Mouse (Mus musculus) liver, embryonic 15.5 days (tissue): ENCODE measurements around the gene Retreg3. TPM values are rescaled to one million over a fixed set of nuclear protein-coding genes. Genes with fewer than 3 reads are reported as not detected.
"Not testable (repeated sequence)": the region's sequence is repeated elsewhere in the genome, so short reads cannot be mapped to it uniquely, and the experiment has no call there.

Source experiments
- ATAC-seq: fragments of 200-750 bp; cut with Nextera tagmentation; 2 replicates; pipeline ENCODE4 v1.8.0; 2017; ENCODE audit warnings: moderate number of reproducible peaks, mild to moderate bottlenecking, moderate library complexity; ENCODE audit not compliant: insufficient read depth
- H3K27ac ChIP-seq: fragments of 300-500 bp; sonication (generic); replicated peaks from 2 replicates; pipeline ENCODE4 v1.5.1; 2015; ENCODE audit warnings: mild to moderate bottlenecking, inconsistent platforms
- H3K27me3 ChIP-seq: fragments of 300-500 bp; sonication (generic); 2 replicates; pipeline ENCODE4 v1.6.1; 2015; ENCODE audit warnings: mild to moderate bottlenecking, inconsistent platforms
- H3K36me3 ChIP-seq: fragments of 300-500 bp; sonication (generic); replicated peaks from 2 replicates; pipeline ENCODE4 v1.6.1; 2015; ENCODE audit warnings: moderate library complexity, mild to moderate bottlenecking, inconsistent platforms
- H3K4me1 ChIP-seq: fragments of 300-500 bp; sonication (generic); replicated peaks from 2 replicates; pipeline ENCODE4 v1.6.1; 2015; ENCODE audit warnings: inconsistent platforms
- H3K4me2 ChIP-seq: fragments of 300-500 bp; sonication (generic); 2 replicates; pipeline ENCODE4 v1.6.1; 2015; ENCODE audit warnings: moderate library complexity, mild to moderate bottlenecking, inconsistent platforms
- H3K4me3 ChIP-seq: fragments of 300-500 bp; sonication (generic); replicated peaks from 2 replicates; pipeline ENCODE4 v1.5.1; 2015; ENCODE audit warnings: mild to moderate bottlenecking, inconsistent platforms
- H3K9ac ChIP-seq: fragments of 300-500 bp; sonication (generic); 2 replicates; pipeline ENCODE4 v1.6.1; 2015; ENCODE audit warnings: moderate library complexity, mild to moderate bottlenecking, inconsistent platforms
- H3K9me3 ChIP-seq: fragments of 300-500 bp; sonication (generic); replicated peaks from 2 replicates; pipeline ENCODE4 v1.6.1; 2016; ENCODE audit warnings: inconsistent platforms
- WGBS: fragments of 180-500 bp; shearing (Covaris S2); methylation state at CpG from one replicate; pipeline ENCODE4 v1.1.7; 2015; ENCODE audit warnings: mixed read lengths; ENCODE audit not compliant: insufficient replicate concordance; 5-methylcytosine and 5-hydroxymethylcytosine counted together
- polyA plus RNA-seq: library from polyadenylated mRNA; unstranded; fragments of >200 nt; fragmentation: Nextera tagmentation; extraction: Ambion mirVana; gene quantifications from 2 replicates; pipeline ENCODE4 v1.2.1, GENCODE M21; 2015

The Retreg3 gene
- polyA plus RNA-seq, 1 experiment from 2014 or later = 13.6 TPM

DNA sequence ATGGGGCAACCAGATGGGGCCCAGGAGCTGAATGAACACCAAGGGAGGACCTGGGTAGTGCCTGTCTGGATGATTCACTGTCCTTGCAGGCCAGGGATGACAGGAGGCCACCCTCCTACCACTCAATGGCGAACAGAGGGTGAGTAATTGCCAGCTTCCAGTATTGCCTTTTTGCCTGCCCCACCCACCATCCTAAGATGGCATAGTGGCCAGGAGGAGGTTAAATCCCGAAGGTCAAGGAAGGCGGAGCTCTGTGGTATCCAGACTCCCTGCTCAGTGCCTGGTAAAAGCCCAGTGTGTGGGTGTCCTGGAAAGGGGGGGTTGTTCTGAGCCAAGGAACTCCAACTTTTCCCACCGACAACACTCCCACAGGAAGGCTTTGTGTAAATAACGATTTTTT lies 42.6 kb upstream of the Retreg3 start:
- no peak overlapping the region for H3K27ac ChIP-seq
- 0 out of 2 replicates have a peak, but pooled peaks cover 4% of the 10 kb centered on the region for H3K36me3 ChIP-seq
- H3K4me3 ChIP-seq = no peak overlapping the region
- ATAC-seq = no peak
- no peaks in the 10 kb centered on the region for H3K9me3 ChIP-seq
- peaks cover 21% of the 10 kb centered on the region for H3K4me1 ChIP-seq
- WGBS = 45% methylated on average over 5 of the region's 5 CpGs
- no peak overlapping the region for H3K9ac ChIP-seq
- H3K4me2 ChIP-seq = no peak overlapping the region
- H3K27me3 ChIP-seq = peaks cover 97% of the 10 kb centered on the region

DNA sequence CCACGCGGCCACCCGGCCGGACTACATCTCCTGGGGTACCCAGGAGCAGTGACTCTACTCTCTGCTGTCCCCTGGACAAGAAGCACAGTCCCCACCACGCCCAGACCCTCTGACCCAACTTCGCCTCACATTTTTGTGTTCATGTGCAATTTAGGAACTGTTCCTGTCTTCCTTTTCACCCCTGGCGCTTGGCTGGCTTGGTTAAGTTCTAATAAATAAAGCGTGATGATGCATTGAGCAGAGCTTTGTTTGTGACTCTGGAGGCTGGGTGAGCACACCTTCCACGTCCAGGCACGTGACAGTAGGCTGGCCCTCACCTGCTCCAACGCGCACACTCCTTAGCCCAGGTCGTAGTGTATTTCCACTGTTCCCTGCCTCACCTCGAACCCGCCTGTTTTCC lies 41.9 kb upstream of the Retreg3 start:
- Histone ChIP-seq H3K36me3 (0 out of 2 replicates have a peak, but pooled peaks cover 4% of the 10 kb centered on the region), H3K27ac (no peak overlapping the region), H3K9ac (no peak overlapping the region), H3K27me3 (peaks cover 96% of the 10 kb centered on the region), H3K4me3 (no peak overlapping the region), H3K4me1 (peaks cover 21% of the 10 kb centered on the region), H3K4me2 (no peak overlapping the region), H3K9me3 (no peaks in the 10 kb centered on the region)
- WGBS = 70% methylated on average over 15 of the region's 15 CpGs
- no peak for ATAC-seq

DNA sequence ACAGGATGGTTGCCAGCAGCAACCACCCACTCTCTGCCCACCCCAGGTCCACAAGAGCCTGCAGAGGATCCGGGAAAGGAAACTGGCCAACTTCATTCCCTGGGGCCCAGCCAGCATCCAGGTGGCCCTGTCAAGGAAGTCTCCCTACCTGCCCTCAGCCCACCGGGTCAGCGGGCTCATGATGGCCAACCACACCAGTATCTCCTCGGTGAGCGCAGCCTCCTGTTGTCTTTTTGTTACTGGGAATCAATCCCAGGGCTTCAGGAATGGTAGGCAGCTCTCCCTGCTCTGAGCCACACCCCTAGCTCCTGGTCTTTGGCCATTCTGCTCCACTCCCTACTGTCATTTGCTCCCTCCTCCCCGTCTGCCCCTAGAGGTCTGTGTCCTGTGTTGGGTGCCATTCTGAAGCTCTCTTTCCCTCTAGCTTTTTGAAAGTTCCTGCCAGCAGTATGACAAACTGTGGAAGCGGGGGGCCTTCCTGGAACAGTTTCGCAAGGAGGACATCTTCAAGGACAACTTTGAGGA lies 41.4 kb upstream of the Retreg3 start:
- H3K9me3 ChIP-seq, H3K27ac ChIP-seq, ATAC-seq, H3K36me3 ChIP-seq, H3K4me3 ChIP-seq, H3K9ac ChIP-seq, H3K4me2 ChIP-seq: not testable (repeated sequence)
- Histone ChIP-seq H3K4me1 (peaks cover 22% of the 10 kb centered on the region), H3K27me3 (peaks cover 96% of the 10 kb centered on the region)
- WGBS = 53% methylated on average over 8 of the region's 8 CpGs

DNA sequence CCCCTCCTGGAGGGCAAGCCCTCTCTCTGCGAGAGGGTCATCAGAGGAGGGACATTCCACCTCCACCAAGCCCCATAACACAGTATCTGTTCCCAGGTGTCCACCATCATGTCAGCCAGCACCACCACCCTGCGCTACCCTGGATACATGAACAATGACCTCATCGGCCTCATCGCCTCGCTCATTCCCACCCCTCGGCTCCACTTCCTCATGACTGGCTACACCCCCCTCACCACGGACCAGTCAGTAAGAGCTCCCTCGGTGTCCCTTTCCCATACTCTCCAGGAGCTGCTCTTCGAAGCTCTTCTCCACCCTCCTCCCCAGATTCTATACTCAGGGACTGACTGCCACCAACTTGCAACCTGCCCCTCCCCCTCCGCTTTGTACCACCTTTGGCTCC lies 40.5 kb upstream of the Retreg3 start:
- H3K4me2 ChIP-seq, H3K9ac ChIP-seq, H3K36me3 ChIP-seq, H3K4me3 ChIP-seq, ATAC-seq, H3K9me3 ChIP-seq, H3K27ac ChIP-seq: not testable (repeated sequence)
- WGBS = 56% methylated on average over 10 of the region's 10 CpGs
- H3K4me1 ChIP-seq = peaks cover 24% of the 10 kb centered on the region
- peaks cover 96% of the 10 kb centered on the region for H3K27me3 ChIP-seq

DNA sequence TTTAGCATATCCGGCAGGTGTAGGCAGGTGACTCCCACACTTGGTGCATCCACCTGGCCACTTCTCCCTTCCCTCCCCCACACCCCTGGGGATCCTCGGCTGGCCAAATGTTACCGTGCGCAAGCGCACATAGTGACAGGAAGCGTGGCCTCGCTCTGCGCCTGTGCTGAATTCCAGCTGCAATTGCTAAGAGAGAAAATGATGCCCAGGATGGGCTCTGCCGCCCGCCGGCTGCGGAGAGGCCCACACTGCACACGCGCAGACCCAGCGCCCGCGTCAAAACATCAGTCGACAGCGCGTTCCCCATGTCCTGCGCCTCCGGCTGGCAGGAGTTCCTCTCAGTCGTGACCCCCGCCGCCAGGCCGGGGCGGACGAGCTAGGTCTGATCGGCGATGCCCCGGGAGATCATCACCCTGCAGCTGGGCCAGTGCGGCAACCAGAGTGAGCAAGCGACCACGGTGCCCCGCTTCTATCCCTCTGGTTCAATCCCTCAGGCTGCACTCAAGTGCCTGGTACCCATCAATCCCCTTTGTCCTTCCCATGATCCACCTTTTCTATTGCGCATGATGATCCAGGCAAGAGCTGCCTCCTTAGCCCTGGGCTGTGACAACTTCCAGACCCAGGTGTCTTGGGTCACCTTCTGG lies 36.2 kb upstream of the Retreg3 start, which contains the start of gene Tubg2:
Gene Tubg2 (plus strand): TSS at position 180 of the 644 bp plus-strand sequence.
- Histone ChIP-seq H3K4me2 (peak within 1 kb of the TSS; percentile 61), H3K9ac (no peak within 1 kb of the TSS), H3K9me3 (no peaks in the 10 kb centered on the region), H3K4me1 (peaks cover 6% of the 10 kb centered on the region; the same call in 1 of the 2 replicates), H3K27ac (no peak within 1 kb of the TSS), H3K27me3 (peaks cover 60% of the 10 kb centered on the region), H3K36me3 (no peaks in the 10 kb centered on the region), H3K4me3 (peak within 1 kb of the TSS; percentile 28)
- no peak for ATAC-seq
- WGBS = 3% methylated on average over 36 of the region's 36 CpGs

DNA sequence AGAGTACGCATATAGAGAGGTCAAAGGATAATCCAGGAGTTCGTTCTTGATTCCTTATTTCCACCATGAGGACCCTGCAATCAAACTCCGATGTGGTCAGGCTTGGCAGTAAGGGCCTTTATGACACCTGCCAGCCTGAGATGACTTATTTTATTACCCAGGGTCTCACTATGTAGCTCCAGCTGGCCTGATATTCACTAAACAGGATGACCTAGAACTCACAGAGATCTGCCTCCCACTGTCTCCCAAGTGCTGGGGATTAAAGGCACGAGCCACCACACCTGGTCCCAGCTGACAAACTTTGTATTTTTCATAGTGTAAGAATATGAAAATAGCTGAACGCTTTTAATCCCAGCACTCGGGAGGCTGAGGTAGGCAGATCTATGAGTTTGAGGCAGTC lies 35.5 kb upstream of the Retreg3 start:
- Histone ChIP-seq H3K4me2 (no peak overlapping the region), H3K4me3 (no peak overlapping the region), H3K9me3 (no peaks in the 10 kb centered on the region), H3K9ac (no peak overlapping the region), H3K27me3 (peaks cover 54% of the 10 kb centered on the region), H3K4me1 (peaks cover 6% of the 10 kb centered on the region; the same call in 1 of the 2 replicates), H3K36me3 (no peaks in the 10 kb centered on the region), H3K27ac (no peak overlapping the region)
- no peak for ATAC-seq
- WGBS = 63% methylated on average over 6 of the region's 6 CpGs

DNA sequence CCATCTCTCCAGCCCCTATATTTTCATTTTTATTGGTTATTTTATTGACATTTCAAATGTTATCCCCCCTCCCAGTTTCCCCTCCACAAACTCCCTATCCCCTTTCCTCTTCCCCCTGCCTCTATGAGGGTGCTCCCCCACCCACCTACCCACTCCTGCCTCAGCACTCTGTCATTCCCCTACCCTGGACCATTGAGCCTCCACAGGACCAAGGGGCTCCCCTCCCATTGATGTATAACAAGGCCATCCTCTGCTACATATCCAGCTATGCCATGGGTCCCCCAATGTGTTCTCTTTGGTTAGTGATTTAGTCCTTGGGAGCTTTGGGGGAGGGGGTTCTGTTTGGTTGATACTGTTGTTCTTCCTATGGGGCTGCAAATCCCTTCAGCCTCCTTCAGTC lies 35.0 kb upstream of the Retreg3 start:
- Histone ChIP-seq H3K4me3 (no peak overlapping the region), H3K27me3 (peaks cover 50% of the 10 kb centered on the region), H3K27ac (no peak overlapping the region), H3K4me1 (peaks cover 6% of the 10 kb centered on the region; the same call in 1 of the 2 replicates), H3K9me3 (no peaks in the 10 kb centered on the region), H3K9ac (no peak overlapping the region), H3K4me2 (no peak overlapping the region), H3K36me3 (no peaks in the 10 kb centered on the region)
- no peak for ATAC-seq

DNA sequence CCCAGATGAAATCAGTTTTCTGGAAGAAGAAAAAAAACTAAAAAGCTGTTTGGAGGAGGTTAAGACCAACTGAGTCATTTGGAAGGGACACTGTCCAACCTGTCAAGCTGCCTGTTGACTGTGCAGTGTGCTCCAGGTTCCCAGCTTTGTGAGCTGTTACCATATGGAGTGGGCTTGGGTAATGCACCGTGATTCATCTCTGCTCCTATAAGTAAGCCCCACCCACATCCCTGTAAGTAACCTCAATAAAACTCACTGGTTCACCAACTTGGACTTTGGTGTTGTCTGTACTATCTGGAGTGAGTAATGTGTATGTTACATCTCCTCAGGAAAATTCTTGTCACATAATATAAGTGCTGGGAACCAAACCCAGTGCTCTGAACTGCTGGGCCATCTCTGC lies 33.1 kb upstream of the Retreg3 start:
- Histone ChIP-seq H3K27me3 (peaks cover 32% of the 10 kb centered on the region), H3K9ac (no peak overlapping the region), H3K36me3 (no peaks in the 10 kb centered on the region), H3K4me1 (peaks cover 6% of the 10 kb centered on the region; the same call in 1 of the 2 replicates), H3K4me2 (no peak overlapping the region), H3K27ac (no peak overlapping the region), H3K4me3 (no peak overlapping the region), H3K9me3 (no peaks in the 10 kb centered on the region)
- ATAC-seq = no peak
- 68% methylated on average over 1 of the region's 1 CpGs for WGBS

DNA sequence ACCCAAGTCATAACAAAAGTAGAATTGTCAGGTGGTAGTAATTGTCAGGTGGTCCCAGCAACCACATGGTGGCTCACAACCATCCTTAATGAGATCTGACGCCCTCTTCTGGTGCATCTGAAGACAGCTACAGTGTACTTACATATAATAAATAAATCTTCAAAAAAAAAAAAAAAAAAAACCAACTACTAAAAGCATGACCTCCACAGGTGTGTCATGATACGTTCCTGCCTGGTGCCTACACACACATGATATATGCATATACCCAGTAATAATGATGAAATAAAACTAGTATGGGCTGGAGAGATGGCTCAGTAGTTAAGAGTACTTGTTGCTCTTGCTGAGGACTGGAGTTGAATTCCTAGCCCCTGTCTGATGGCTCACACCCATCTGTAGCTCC lies 31.4 kb upstream of the Retreg3 start:
- Histone ChIP-seq H3K36me3 (no peaks in the 10 kb centered on the region), H3K27me3 (peaks cover 20% of the 10 kb centered on the region), H3K27ac (no peak overlapping the region), H3K4me2 (no peak overlapping the region), H3K4me3 (no peak overlapping the region), H3K9ac (no peak overlapping the region), H3K4me1 (peaks cover 6% of the 10 kb centered on the region; the same call in 1 of the 2 replicates), H3K9me3 (no peaks in the 10 kb centered on the region)
- whole genome bisulfite sequencing = 43% methylated on average over 2 of the region's 2 CpGs
- no peak for ATAC-seq

DNA sequence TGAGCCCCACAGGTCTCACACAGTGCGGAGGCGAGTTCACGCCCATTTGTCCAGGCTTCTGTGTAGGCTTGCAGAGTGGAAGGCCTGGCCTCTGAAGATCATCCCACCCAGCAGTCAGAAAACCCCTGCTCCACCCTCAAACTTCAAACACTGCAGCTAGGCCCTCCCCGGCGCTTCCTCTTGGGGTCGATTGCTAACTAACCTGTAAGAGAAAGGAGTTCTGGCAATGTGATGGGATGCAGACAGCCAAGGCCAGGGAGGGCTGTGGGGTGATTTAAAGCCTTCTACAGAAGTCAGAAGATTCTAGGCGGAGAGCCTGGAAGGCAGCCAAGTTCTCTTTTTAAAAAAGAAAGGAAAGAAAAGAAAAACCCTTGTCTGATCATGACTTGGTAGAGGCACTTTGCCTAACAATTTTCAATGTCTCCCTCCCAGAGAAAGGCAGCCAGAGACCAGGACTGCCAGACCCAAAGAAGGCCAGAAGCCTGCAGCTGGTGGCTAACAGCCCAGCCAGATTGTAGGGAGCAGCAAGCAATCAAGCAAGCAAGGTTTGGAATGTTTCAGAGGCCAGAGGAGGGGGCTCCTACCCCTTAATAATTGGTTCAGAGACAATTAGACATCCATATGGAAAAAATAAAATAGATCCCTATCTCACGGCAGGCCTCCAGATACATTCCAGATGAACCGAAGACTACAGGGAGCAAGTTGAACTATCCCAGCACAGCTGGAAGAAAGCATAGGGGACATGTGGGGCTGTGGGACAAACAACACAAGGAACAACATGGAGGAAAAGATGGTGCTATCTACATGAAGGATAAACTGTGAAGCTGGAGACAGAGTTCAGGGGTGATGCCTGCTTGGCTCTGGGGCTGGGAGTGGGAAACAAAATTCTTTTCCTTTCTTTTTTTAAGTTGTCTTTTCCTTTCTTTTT lies 29.7 kb upstream of the Retreg3 start:
- H3K36me3 ChIP-seq = no peaks in the 10 kb centered on the region
- no peak overlapping the region for H3K4me2 ChIP-seq
- H3K4me1 ChIP-seq = no peaks in the 10 kb centered on the region
- no peak overlapping the region for H3K4me3 ChIP-seq
- no peaks in the 10 kb centered on the region for H3K9me3 ChIP-seq
- WGBS = 61% methylated on average over 9 of the region's 9 CpGs
- H3K9ac ChIP-seq = no peak overlapping the region
- no peak overlapping the region for H3K27ac ChIP-seq
- ATAC-seq = no peak
- peaks cover 11% of the 10 kb centered on the region; the same call in 1 of the 2 replicates for H3K27me3 ChIP-seq

DNA sequence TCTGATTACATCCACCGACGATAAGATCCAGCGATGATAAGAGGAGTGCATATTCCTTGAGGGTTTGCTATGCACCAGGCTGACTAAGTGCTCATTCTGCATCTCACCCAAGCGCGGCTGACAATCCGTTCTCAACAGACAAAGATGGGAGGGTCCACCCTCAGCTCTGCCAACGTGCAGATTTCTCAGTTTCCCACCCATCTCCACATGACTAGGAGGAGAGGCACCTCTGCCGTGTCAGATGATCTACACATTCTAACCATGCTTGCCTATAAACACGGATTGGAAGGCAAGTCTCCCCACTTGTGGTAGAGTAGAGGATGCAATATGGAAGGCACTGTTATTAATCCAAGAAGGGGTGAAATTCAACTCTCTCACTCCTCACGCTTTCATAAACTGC lies 29.1 kb upstream of the Retreg3 start:
- no peak overlapping the region for H3K27ac ChIP-seq
- no peak for ATAC-seq
- no peaks in the 10 kb centered on the region for H3K36me3 ChIP-seq
- H3K4me2 ChIP-seq = no peak overlapping the region
- WGBS = 63% methylated on average over 10 of the region's 10 CpGs
- no peak overlapping the region for H3K9ac ChIP-seq
- no peak overlapping the region for H3K4me3 ChIP-seq
- H3K4me1 ChIP-seq = no peaks in the 10 kb centered on the region; the same call in 1 of the 2 replicates
- H3K27me3 ChIP-seq = peaks cover 14% of the 10 kb centered on the region
- H3K9me3 ChIP-seq = no peaks in the 10 kb centered on the region
